Mouse (Mus musculus) telencephalon, adult 2 months (tissue): ENCODE measurements around the gene Pacsin2.
"Not testable (repeated sequence)": the region's sequence is repeated elsewhere in the genome, so short reads cannot be mapped to it uniquely, and the experiment has no call there.

Experiments used
- DNase-seq: peaks from one replicate; pipeline ENCODE4 v3.0.0-alpha.2; 2011; ENCODE audit warnings: low read depth, low spot score

Gene Pacsin2

GRCm38 (mm10) chr15:83423589-83424384, 40.6 kb downstream of the Pacsin2 start:
- no peak for DNase-seq

- no peak for DNase-seq
Observed at GRCm38 (mm10) chr15:83422299-83422981, 42.0 kb downstream of the Pacsin2 start.

- no peak for DNase-seq
Observed at GRCm38 (mm10) chr15:83419562-83419961, 44.8 kb downstream of the Pacsin2 start.

GRCm38 (mm10) chr15:83418685-83419084, 45.7 kb downstream of the Pacsin2 start:
- DNase-seq, result no peak

GRCm38 (mm10) chr15:83417916-83418315, 46.5 kb downstream of the Pacsin2 start:
- no peak for DNase-seq

- peak; percentile 96 for DNase-seq
Observed at GRCm38 (mm10) chr15:83417407-83417806, 47.0 kb downstream of the Pacsin2 start.

GRCm38 (mm10) chr15:83415391-83415790, 49.0 kb downstream of the Pacsin2 start:
- no peak for DNase-seq

GRCm38 (mm10) chr15:83411616-83412015, 52.8 kb downstream of the Pacsin2 start:
- DNase-seq, result no peak

- DNase-seq, result no peak
Observed at GRCm38 (mm10) chr15:83410735-83411134, 53.7 kb downstream of the Pacsin2 start.

GRCm38 (mm10) chr15:83410270-83410669, 54.1 kb downstream of the Pacsin2 start:
- DNase-seq, result no peak

GRCm38 (mm10) chr15:83408692-83409442, 55.5 kb downstream of the Pacsin2 start:
- DNase-seq, result no peak

- no peak for DNase-seq
Observed at GRCm38 (mm10) chr15:83408216-83408615, 56.2 kb downstream of the Pacsin2 start.

- no peak for DNase-seq
Observed at GRCm38 (mm10) chr15:83407502-83407901, 56.9 kb downstream of the Pacsin2 start.

GRCm38 (mm10) chr15:83405866-83406265, 58.5 kb downstream of the Pacsin2 start:
- not testable (repeated sequence) for DNase-seq

GRCm38 (mm10) chr15:83404008-83404407, 60.4 kb downstream of the Pacsin2 start:
- no peak for DNase-seq

- no peak for DNase-seq
Observed at GRCm38 (mm10) chr15:83403016-83403415, 61.4 kb downstream of the Pacsin2 start.

GRCm38 (mm10) chr15:83392722-83393121, 71.7 kb downstream of the Pacsin2 start:
- no peak for DNase-seq

GRCm38 (mm10) chr15:83387911-83388310, 76.5 kb downstream of the Pacsin2 start:
- DNase-seq, result no peak

GRCm38 (mm10) chr15:83383633-83384032, 80.8 kb downstream of the Pacsin2 start:
- no peak for DNase-seq

GRCm38 (mm10) chr15:83383136-83383535, 81.3 kb downstream of the Pacsin2 start:
- DNase-seq, result no peak

GRCm38 (mm10) chr15:83382467-83382866, 81.9 kb downstream of the Pacsin2 start:
- DNase-seq, result no peak

GRCm38 (mm10) chr15:83377153-83377552, 87.3 kb downstream of the Pacsin2 start:
- no peak for DNase-seq
